Mouse (Mus musculus) ES-Bruce4 (cell line): ENCODE data around the gene Arid1b.

ENCODE experiments used
- CTCF ChIP-seq: IDR thresholded peaks from one replicate; pipeline ENCODE4 v1.8.1; 2011; ENCODE audit warnings: low read depth, low read length
- EP300 ChIP-seq: IDR thresholded peaks from 2 replicates; pipeline ENCODE4 v1.6.1; 2011; ENCODE audit warnings: low read depth, low read length; ENCODE audit not compliant: insufficient read depth

DNA sequence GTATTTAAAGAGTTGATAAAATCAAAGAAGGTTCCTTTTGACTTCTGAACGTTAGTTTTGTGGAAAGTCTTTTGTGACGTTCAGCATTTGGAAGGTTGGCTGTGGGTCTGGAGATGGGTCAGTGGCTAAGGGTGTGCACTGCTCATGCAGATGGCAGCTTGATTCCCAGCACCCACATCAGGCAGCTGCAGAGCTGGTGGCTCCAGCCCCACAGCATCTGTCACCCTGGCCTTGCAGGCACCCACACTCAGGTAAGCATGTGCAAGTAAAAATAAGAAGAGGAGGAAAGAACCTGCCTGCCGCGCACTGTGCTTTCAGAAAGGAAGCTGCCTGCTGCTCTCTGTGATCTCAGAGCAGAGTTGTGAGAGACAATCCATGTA is 58.7 kb downstream of the Arid1b start:
- TF ChIP-seq CTCF (no peak), EP300 (no peak)
